Mouse (Mus musculus) G1E (cell line): Measurements from ENCODE around the gene Ribc1. TPM values are rescaled to one million over a fixed set of nuclear protein-coding genes. Genes with fewer than 3 reads are reported as not detected.

Experiments used
- ATAC-seq: 2 replicates; pipeline ENCODE4 v1.8.0; 2016; ENCODE audit warnings: mild to moderate bottlenecking; ENCODE audit not compliant: insufficient number of reproducible peaks, poor library complexity, low FRiP score, severe bottlenecking; ENCODE audit errors: extremely low read depth
- DNase-seq: peaks from one replicate; pipeline ENCODE4 v3.0.0; 2012; ENCODE audit warnings: low spot score
- H3K27me3 ChIP-seq: 2 replicates; pipeline ENCODE4 v1.6.1; 2012; ENCODE audit warnings: mild to moderate bottlenecking, low read length, inconsistent platforms; ENCODE audit not compliant: insufficient read depth
- H3K36me3 ChIP-seq: replicated peaks from 2 replicates; pipeline ENCODE3; 2012; ENCODE audit warnings: mild to moderate bottlenecking, inconsistent platforms
- H3K4me1 ChIP-seq: 2 replicates; pipeline ENCODE4 v1.6.1; 2012; ENCODE audit warnings: low read depth, low read length, inconsistent platforms, mixed read lengths; ENCODE audit not compliant: insufficient read depth
- H3K4me3 ChIP-seq: 2 replicates; pipeline ENCODE4 v1.5.1; 2012; ENCODE audit warnings: low read depth, mild to moderate bottlenecking, inconsistent platforms, low read length, moderate library complexity, mixed read lengths
- H3K9me3 ChIP-seq: replicated peaks from 2 replicates; pipeline ENCODE4 v1.6.1; 2012; ENCODE audit warnings: inconsistent platforms
- CTCF ChIP-seq: IDR thresholded peaks from 2 replicates; pipeline ENCODE4 v1.5.1; 2012; ENCODE audit warnings: low read depth, low read length, inconsistent platforms, mixed read lengths
- GATA1 ChIP-seq: IDR thresholded peaks from 2 replicates; pipeline ENCODE4 v1.6.1; 2012; ENCODE audit warnings: borderline replicate concordance, low read length, inconsistent platforms, mixed read lengths
- GATA2 ChIP-seq: IDR thresholded peaks from 2 replicates; pipeline ENCODE4 v1.6.1; 2012; ENCODE audit warnings: low read depth, low read length, inconsistent platforms, borderline replicate concordance
- POLR2AphosphoS5 ChIP-seq: IDR thresholded peaks from 2 replicates; pipeline ENCODE4 v1.6.1; 2012; ENCODE audit warnings: low read depth, low read length, inconsistent platforms; ENCODE audit not compliant: insufficient replicate concordance
- TAL1 ChIP-seq: conservative IDR thresholded peaks from 2 replicates; pipeline ENCODE4 v1.6.1; 2012; ENCODE audit warnings: low read depth, low read length, inconsistent platforms, mixed read lengths
- polyA plus RNA-seq: library from polyadenylated mRNA; stranded (reverse); fragments of >175 nt; gene quantifications from 2 replicates; pipeline ENCODE4 v1.2.3, GENCODE M21; 2012
- total RNA-seq, 2 experiments: library from RNA; stranded (forward) in 1 of 2; stranded (reverse) in 1 of 2; fragments of 200-1000 nt in 1 of 2; fragments of >200 nt in 1 of 2; fragmentation: Nextera tagmentation in 1 of 2; gene quantifications; 2 replicates each; pipeline ENCODE4 v1.2.3; 2014 to 2017

The Ribc1 gene
- 8.6 and 10.7 TPM in 2 replicates for total RNA-seq (2014; fragmentation: Nextera tagmentation)
- 3.7 and 4.0 TPM in 2 replicates for total RNA-seq (2017)
- 1.8 and 2.1 TPM in 2 replicates for polyA plus RNA-seq

DNA sequence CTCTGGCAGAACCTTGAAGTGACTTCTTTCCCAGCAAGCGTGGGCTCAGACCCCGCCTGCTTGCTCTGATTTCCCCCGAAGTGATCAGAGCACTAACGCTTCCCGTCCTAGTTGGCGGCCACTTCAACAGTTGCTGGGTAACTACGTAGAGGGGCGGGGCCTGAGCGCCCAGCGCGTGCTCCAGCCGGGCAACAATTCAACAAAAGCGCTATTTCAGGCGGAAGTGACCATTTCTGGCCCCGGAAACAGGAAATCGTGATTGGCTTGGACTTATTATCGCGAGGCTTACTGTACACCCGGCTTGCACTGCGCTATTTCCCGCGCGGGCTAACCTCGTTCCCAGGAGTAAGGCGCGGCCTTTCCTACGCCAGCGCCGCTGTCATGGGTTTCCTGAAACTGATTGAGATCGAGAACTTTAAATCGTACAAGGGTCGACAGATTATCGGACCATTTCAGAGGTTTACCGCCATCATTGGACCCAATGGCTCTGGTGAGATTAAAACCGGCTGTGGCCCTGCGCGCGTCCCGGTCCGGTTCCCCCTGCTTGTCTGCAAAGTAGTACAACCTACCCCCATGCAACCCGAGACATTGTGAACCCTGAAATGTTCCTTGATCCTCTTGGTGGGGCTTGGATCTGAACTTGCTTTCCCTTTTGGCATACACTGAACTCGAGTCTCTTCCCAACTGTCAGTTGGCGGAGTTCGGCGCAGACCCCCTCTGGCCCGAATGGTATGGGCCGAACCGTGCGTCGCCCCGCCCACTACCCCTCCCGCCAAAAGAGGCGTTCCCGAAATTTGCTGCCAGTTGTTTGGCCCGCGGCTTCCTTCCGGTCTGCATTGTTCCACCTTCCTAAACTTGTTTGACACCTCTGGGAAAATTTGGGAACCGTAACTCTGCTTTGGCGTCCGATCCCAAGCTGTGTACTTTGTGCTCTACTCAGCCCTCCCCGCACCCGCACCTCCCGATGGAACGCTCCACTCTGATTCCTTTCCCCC lies at the start of gene Ribc1, which contains the start of gene Smc1a:
Ribc1 (minus strand) TSS at position 145 of the 995 bp plus-strand sequence.
Smc1a (plus strand) TSS at position 278 of the 995 bp plus-strand sequence.
- peaks cover 16% of the 10 kb centered on the region for H3K4me1 ChIP-seq
- H3K9me3 ChIP-seq: no peaks in the 10 kb centered on the region
- H3K36me3 ChIP-seq: peaks cover 12% of the 10 kb centered on the region
- TF ChIP-seq POLR2AphosphoS5: no peak
- TF ChIP-seq TAL1: no peak
- TF ChIP-seq GATA2: no peak
- no peak for TF ChIP-seq CTCF
- no peak for TF ChIP-seq GATA1
- no peaks in the 10 kb centered on the region for H3K27me3 ChIP-seq
- peak within 1 kb of the TSS; percentile 74 for H3K4me3 ChIP-seq
- ATAC-seq (peak; percentile 90), DNase-seq (peak; percentile 68)

DNA sequence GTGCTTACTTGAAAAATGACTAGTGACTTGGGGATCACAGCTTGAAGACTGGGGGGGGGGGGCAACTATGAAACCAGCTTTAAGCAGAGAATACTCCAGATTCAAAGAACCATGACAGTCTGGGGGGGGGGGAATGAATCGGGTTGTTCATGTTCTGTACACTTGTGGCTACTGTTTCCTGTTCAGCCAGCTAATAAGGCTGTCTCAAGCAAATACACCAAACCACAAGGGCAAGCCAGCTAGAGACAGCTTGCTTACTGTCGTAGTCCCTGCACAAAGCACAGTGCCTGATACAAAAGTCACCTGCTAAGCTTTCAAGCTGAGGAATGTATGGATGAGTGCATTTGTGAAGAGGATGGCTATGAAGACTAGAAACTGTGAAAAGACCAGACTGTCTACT lies 49.6 kb upstream of the Ribc1 start:
- H3K27me3 ChIP-seq: no peaks in the 10 kb centered on the region
- DNase-seq (no peak), ATAC-seq (no peak)
- H3K36me3 ChIP-seq: peaks cover 42% of the 10 kb centered on the region
- H3K9me3 ChIP-seq: no peaks in the 10 kb centered on the region
- no peaks in the 10 kb centered on the region for H3K4me1 ChIP-seq
- TF ChIP-seq GATA1 (no peak), GATA2 (no peak), TAL1 (no peak), CTCF (no peak), POLR2AphosphoS5 (no peak)
- H3K4me3 ChIP-seq: no peak overlapping the region

DNA sequence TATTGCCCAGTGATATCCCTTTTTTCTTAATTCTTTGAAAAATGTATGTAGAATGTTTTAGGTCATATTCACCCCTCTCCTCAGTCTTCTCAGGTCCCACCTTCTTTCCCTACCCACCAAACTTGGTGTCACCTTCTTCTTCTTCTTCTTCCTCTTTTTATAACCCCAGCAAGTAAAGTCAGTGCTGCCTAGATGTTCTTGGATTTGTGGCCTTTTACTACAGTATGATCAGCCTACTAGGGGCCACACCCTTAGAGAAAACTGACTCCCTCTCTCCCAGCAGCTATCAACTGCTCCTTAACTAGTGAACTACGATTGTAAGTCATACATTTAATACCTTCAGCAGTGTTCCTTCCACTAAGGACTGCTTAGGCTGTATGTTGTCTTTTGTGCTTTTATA lies 38.0 kb upstream of the Ribc1 start:
- Histone ChIP-seq H3K27me3 (no peaks in the 10 kb centered on the region), H3K4me3 (no peak overlapping the region), H3K9me3 (no peaks in the 10 kb centered on the region), H3K4me1 (no peaks in the 10 kb centered on the region), H3K36me3 (peaks cover 49% of the 10 kb centered on the region)
- TF ChIP-seq CTCF: no peak
- TF ChIP-seq POLR2AphosphoS5: no peak
- TF ChIP-seq GATA2: no peak
- no peak for TF ChIP-seq GATA1
- no peak for TF ChIP-seq TAL1
- DNase-seq: no peak
- ATAC-seq: no peak

DNA sequence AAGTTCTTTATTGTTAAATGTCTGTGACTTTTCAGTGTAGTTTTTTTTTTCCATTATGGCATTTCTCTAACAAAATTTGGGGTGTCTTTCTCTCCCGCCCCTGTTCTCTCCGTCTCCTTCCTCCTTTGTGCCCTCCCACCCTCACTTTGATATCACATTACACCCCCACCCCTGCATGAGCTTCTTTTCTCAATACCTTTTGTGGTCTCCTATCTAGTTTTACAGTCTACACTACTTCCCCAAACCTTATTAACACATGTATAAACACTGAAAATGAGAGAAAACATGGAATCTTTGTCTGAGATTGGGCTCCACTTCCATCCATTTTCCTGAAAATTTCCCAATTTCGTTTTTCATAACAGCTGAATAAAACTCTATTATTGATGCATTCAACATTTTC lies 36.5 kb upstream of the Ribc1 start:
- TF ChIP-seq TAL1: no peak
- TF ChIP-seq GATA2: no peak
- TF ChIP-seq POLR2AphosphoS5: no peak
- no peak for TF ChIP-seq CTCF
- TF ChIP-seq GATA1: no peak
- ATAC-seq (no peak), DNase-seq (no peak)
- Histone ChIP-seq H3K4me3 (no peak overlapping the region), H3K36me3 (peaks cover 47% of the 10 kb centered on the region), H3K9me3 (no peaks in the 10 kb centered on the region), H3K4me1 (no peaks in the 10 kb centered on the region), H3K27me3 (no peaks in the 10 kb centered on the region)

DNA sequence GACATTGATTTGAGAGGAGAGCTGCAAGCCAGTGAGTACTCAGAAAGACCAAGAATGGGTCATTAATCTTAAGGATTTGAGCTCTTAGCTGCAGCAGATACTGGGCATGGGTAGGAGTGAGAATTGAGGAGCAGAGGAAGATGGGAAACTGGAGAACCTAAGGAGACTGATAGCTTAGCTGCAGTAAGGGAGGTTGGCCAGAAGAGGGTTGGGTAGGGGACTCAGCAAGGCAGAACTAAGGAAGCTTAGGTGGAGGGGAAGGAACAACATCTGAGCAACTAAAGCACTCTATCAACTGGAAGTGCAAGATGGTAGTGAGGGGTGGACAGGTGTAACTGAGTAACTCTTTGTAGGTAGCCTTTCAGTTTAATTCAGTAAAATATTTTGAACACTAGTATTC lies 31.1 kb upstream of the Ribc1 start:
- no peaks in the 10 kb centered on the region for H3K9me3 ChIP-seq
- no peak overlapping the region for H3K4me3 ChIP-seq
- DNase-seq (no peak), ATAC-seq (no peak)
- peaks cover 56% of the 10 kb centered on the region for H3K36me3 ChIP-seq
- H3K4me1 ChIP-seq: no peaks in the 10 kb centered on the region
- TF ChIP-seq GATA2 (no peak), POLR2AphosphoS5 (no peak), GATA1 (no peak), CTCF (no peak), TAL1 (no peak)
- H3K27me3 ChIP-seq: no peaks in the 10 kb centered on the region

DNA sequence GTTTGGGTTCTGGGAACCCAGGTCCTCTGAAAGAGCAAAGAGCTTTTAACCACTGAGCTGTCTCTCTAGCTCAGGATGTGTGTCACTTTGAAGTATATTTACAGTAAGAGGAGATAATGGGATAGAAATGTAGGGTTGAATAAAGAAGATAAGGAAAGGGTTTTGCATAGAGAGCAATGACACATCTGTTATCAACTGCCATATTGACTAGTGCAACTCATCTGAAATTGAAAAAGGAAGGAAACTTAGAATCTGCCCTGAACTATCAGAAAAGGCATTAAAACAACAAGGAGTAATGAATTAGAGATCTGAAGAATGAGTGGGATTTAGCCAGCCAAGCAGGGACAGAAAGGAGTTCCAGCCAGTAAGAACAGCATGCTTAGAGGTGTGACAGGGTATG lies 23.8 kb upstream of the Ribc1 start:
- ATAC-seq (no peak), DNase-seq (no peak)
- Histone ChIP-seq H3K27me3 (no peaks in the 10 kb centered on the region), H3K4me1 (peaks cover 3% of the 10 kb centered on the region; the same call in 1 of the 2 replicates), H3K9me3 (no peaks in the 10 kb centered on the region), H3K36me3 (peaks cover 62% of the 10 kb centered on the region), H3K4me3 (no peak overlapping the region)
- no peak for TF ChIP-seq POLR2AphosphoS5
- no peak for TF ChIP-seq TAL1
- no peak for TF ChIP-seq CTCF
- TF ChIP-seq GATA2: no peak
- TF ChIP-seq GATA1: no peak
